Mouse (Mus musculus): ENCODE measurements around the gene Gm43518. TPM values are rescaled to one million over a fixed set of nuclear protein-coding genes. Genes with fewer than 3 reads are reported as not detected.

Gm43518 gene
- polyA plus RNA-seq (2015; fragmentation: Nextera tagmentation; extraction: Ambion mirVana) = 2.0 and 2.3 TPM in 2 replicates

- H3K27me3 ChIP-seq (ENCODE audit: control insufficient read depth, insufficient read depth, low read depth, low read length) = no peaks in the 10 kb centered on the region
- no peaks in the 10 kb centered on the region for H3K9me3 ChIP-seq (ENCODE audit: control insufficient read depth, low read length)
- H3K4me1 ChIP-seq (replicated peaks; ENCODE audit: control insufficient read depth, insufficient read depth, low read length) = peaks cover 4% of the 10 kb centered on the region
- H3K9ac ChIP-seq (ENCODE audit: low read length) = no peak within 1 kb of the TSS
- no peak within 1 kb of the TSS for H3K27ac ChIP-seq (ENCODE audit: low read length)
- H3K36me3 ChIP-seq (ENCODE audit: control insufficient read depth, insufficient read depth, low read length) = peaks cover 30% of the 10 kb centered on the region
- H3K4me3 ChIP-seq (ENCODE audit: low read length) = no peak within 1 kb of the TSS
- no peak for ATAC-seq (ENCODE audit: low read depth)
- H3K4me2 ChIP-seq (ENCODE audit: low read depth, low read length) = no peak within 1 kb of the TSS
- 90% methylated on average over 9 of the region's 9 CpGs for WGBS
These were observed at the start of gene Gm43518 for GRCm38 (mm10) chr5:123927118-123927517. TSS of gene Gm43518 (plus strand) at chr5:123927418.

- WGBS = 32% methylated on average over 14 of the region's 14 CpGs
- H3K4me2 ChIP-seq (ENCODE audit: low read depth, low read length) = peak overlapping the region; percentile 48
- no peak; the same call in 1 of the 2 replicates for ATAC-seq (ENCODE audit: low read depth)
- peak overlapping the region; percentile 44 for H3K9ac ChIP-seq (ENCODE audit: low read length)
- no peaks in the 10 kb centered on the region for H3K27me3 ChIP-seq (ENCODE audit: control insufficient read depth, insufficient read depth, low read depth, low read length)
- no peak overlapping the region; the same call in 1 of the 2 replicates for H3K4me3 ChIP-seq (ENCODE audit: low read length)
- no peak overlapping the region for H3K27ac ChIP-seq (ENCODE audit: low read length)
- peaks cover 25% of the 10 kb centered on the region for H3K4me1 ChIP-seq (replicated peaks; ENCODE audit: control insufficient read depth, insufficient read depth, low read length)
- no peaks in the 10 kb centered on the region for H3K9me3 ChIP-seq (ENCODE audit: control insufficient read depth, low read length)
- no peaks in the 10 kb centered on the region for H3K36me3 ChIP-seq (ENCODE audit: control insufficient read depth, insufficient read depth, low read length)
These were observed 49.2 kb upstream of the Gm43518 start for GRCm38 (mm10) chr5:123878056-123878455.

GRCm38 (mm10) chr5:123879928-123880327 is 47.3 kb upstream of the Gm43518 start, which contains the start of gene Hcar1:
TSS of gene Hcar1 (minus strand) at chr5:123880020.
- peak within 1 kb of the TSS; percentile 61 for H3K9ac ChIP-seq (ENCODE audit: low read length)
- peaks cover 25% of the 10 kb centered on the region for H3K4me1 ChIP-seq (replicated peaks; ENCODE audit: control insufficient read depth, insufficient read depth, low read length)
- H3K9me3 ChIP-seq (ENCODE audit: control insufficient read depth, low read length) = no peaks in the 10 kb centered on the region
- H3K4me3 ChIP-seq (ENCODE audit: low read length) = peak within 1 kb of the TSS; percentile 27
- no peaks in the 10 kb centered on the region for H3K27me3 ChIP-seq (ENCODE audit: control insufficient read depth, insufficient read depth, low read depth, low read length)
- H3K4me2 ChIP-seq (ENCODE audit: low read depth, low read length) = peak within 1 kb of the TSS; percentile 56
- no peaks in the 10 kb centered on the region for H3K36me3 ChIP-seq (ENCODE audit: control insufficient read depth, insufficient read depth, low read length)
- peak; percentile 78 for ATAC-seq (ENCODE audit: low read depth)
- whole genome bisulfite sequencing = 15% methylated on average over 12 of the region's 12 CpGs
- H3K27ac ChIP-seq (ENCODE audit: low read length) = peak within 1 kb of the TSS; percentile 64

GRCm38 (mm10) chr5:123880778-123881177 is 46.4 kb upstream of the Gm43518 start:
- H3K4me1 ChIP-seq (replicated peaks; ENCODE audit: control insufficient read depth, insufficient read depth, low read length) = peaks cover 25% of the 10 kb centered on the region
- no peak overlapping the region; the same call in 1 of the 2 replicates for H3K9ac ChIP-seq (ENCODE audit: low read length)
- ATAC-seq (ENCODE audit: low read depth) = no peak
- no peak overlapping the region for H3K27ac ChIP-seq (ENCODE audit: low read length)
- no peaks in the 10 kb centered on the region for H3K36me3 ChIP-seq (ENCODE audit: control insufficient read depth, insufficient read depth, low read length)
- no peaks in the 10 kb centered on the region for H3K27me3 ChIP-seq (ENCODE audit: control insufficient read depth, insufficient read depth, low read depth, low read length)
- no peaks in the 10 kb centered on the region for H3K9me3 ChIP-seq (ENCODE audit: control insufficient read depth, low read length)
- no peak overlapping the region for H3K4me3 ChIP-seq (ENCODE audit: low read length)
- no peak overlapping the region for H3K4me2 ChIP-seq (ENCODE audit: low read depth, low read length)
- whole genome bisulfite sequencing = 77% methylated on average over 7 of the region's 14 CpGs

- H3K9me3 ChIP-seq (ENCODE audit: control insufficient read depth, low read length) = no peaks in the 10 kb centered on the region
- WGBS = 72% methylated on average over 7 of the region's 7 CpGs
- no peak overlapping the region for H3K4me3 ChIP-seq (ENCODE audit: low read length)
- peaks cover 14% of the 10 kb centered on the region for H3K4me1 ChIP-seq (replicated peaks; ENCODE audit: control insufficient read depth, insufficient read depth, low read length)
- no peak overlapping the region for H3K9ac ChIP-seq (ENCODE audit: low read length)
- no peaks in the 10 kb centered on the region for H3K27me3 ChIP-seq (ENCODE audit: control insufficient read depth, insufficient read depth, low read depth, low read length)
- H3K4me2 ChIP-seq (ENCODE audit: low read depth, low read length) = no peak overlapping the region
- no peaks in the 10 kb centered on the region for H3K36me3 ChIP-seq (ENCODE audit: control insufficient read depth, insufficient read depth, low read length)
- no peak for ATAC-seq (ENCODE audit: low read depth)
- H3K27ac ChIP-seq (ENCODE audit: low read length) = no peak overlapping the region
These were observed 43.3 kb upstream of the Gm43518 start for GRCm38 (mm10) chr5:123883891-123884290.

GRCm38 (mm10) chr5:123884332-123884731 is 42.9 kb upstream of the Gm43518 start:
- no peak overlapping the region for H3K4me3 ChIP-seq (ENCODE audit: low read length)
- ATAC-seq (ENCODE audit: low read depth) = no peak

GRCm38 (mm10) chr5:123886365-123886764 is 40.9 kb upstream of the Gm43518 start:
- ATAC-seq (ENCODE audit: low read depth) = no peak
- Histone ChIP-seq H3K4me1 (replicated peaks; ENCODE audit: control insufficient read depth, insufficient read depth, low read length) (no peaks in the 10 kb centered on the region), H3K4me3 (ENCODE audit: low read length) (no peak overlapping the region), H3K36me3 (ENCODE audit: control insufficient read depth, insufficient read depth, low read length) (no peaks in the 10 kb centered on the region), H3K9ac (ENCODE audit: low read length) (no peak overlapping the region), H3K9me3 (ENCODE audit: control insufficient read depth, low read length) (no peaks in the 10 kb centered on the region), H3K27me3 (ENCODE audit: control insufficient read depth, insufficient read depth, low read depth, low read length) (no peaks in the 10 kb centered on the region), H3K27ac (ENCODE audit: low read length) (no peak overlapping the region), H3K4me2 (ENCODE audit: low read depth, low read length) (no peak overlapping the region)
- 39% methylated on average over 3 of the region's 3 CpGs for WGBS

More at GRCm38 (mm10) chr5:123884332-123884731, 42.9 kb upstream of the Gm43518 start:
- H3K4me1 ChIP-seq (replicated peaks; ENCODE audit: control insufficient read depth, insufficient read depth, low read length) = peaks cover 10% of the 10 kb centered on the region
- H3K27ac ChIP-seq (ENCODE audit: low read length) = no peak overlapping the region
- WGBS = 74% methylated on average over 10 of the region's 10 CpGs
- no peaks in the 10 kb centered on the region for H3K27me3 ChIP-seq (ENCODE audit: control insufficient read depth, insufficient read depth, low read depth, low read length)
- no peaks in the 10 kb centered on the region for H3K9me3 ChIP-seq (ENCODE audit: control insufficient read depth, low read length)
- no peaks in the 10 kb centered on the region for H3K36me3 ChIP-seq (ENCODE audit: control insufficient read depth, insufficient read depth, low read length)
- H3K4me2 ChIP-seq (ENCODE audit: low read depth, low read length) = no peak overlapping the region
- H3K9ac ChIP-seq (ENCODE audit: low read length) = no peak overlapping the region

- Histone ChIP-seq H3K36me3 (ENCODE audit: control insufficient read depth, insufficient read depth, low read length) (no peaks in the 10 kb centered on the region), H3K4me1 (replicated peaks; ENCODE audit: control insufficient read depth, insufficient read depth, low read length) (no peaks in the 10 kb centered on the region), H3K4me2 (ENCODE audit: low read depth, low read length) (no peak overlapping the region), H3K9ac (ENCODE audit: low read length) (no peak overlapping the region), H3K4me3 (ENCODE audit: low read length) (no peak overlapping the region), H3K9me3 (ENCODE audit: control insufficient read depth, low read length) (no peaks in the 10 kb centered on the region), H3K27me3 (ENCODE audit: control insufficient read depth, insufficient read depth, low read depth, low read length) (no peaks in the 10 kb centered on the region), H3K27ac (ENCODE audit: low read length) (no peak overlapping the region)
- 66% methylated on average over 2 of the region's 2 CpGs for WGBS
- no peak for ATAC-seq (ENCODE audit: low read depth)
These were observed 36.9 kb upstream of the Gm43518 start for GRCm38 (mm10) chr5:123890312-123890711.

- H3K36me3 ChIP-seq (ENCODE audit: control insufficient read depth, insufficient read depth, low read length) = no peaks in the 10 kb centered on the region
- no peak overlapping the region for H3K27ac ChIP-seq (ENCODE audit: low read length)
- H3K27me3 ChIP-seq (ENCODE audit: control insufficient read depth, insufficient read depth, low read depth, low read length) = no peaks in the 10 kb centered on the region
- 72% methylated on average over 5 of the region's 5 CpGs for WGBS
- H3K4me3 ChIP-seq (ENCODE audit: low read length) = no peak overlapping the region
- H3K4me1 ChIP-seq (replicated peaks; ENCODE audit: control insufficient read depth, insufficient read depth, low read length) = no peaks in the 10 kb centered on the region
- ATAC-seq (ENCODE audit: low read depth) = no peak
- H3K4me2 ChIP-seq (ENCODE audit: low read depth, low read length) = no peak overlapping the region
- no peak overlapping the region for H3K9ac ChIP-seq (ENCODE audit: low read length)
- no peaks in the 10 kb centered on the region for H3K9me3 ChIP-seq (ENCODE audit: control insufficient read depth, low read length)
These were observed 36.2 kb upstream of the Gm43518 start for GRCm38 (mm10) chr5:123890987-123891386.

- H3K4me3 ChIP-seq (ENCODE audit: low read length) = no peak overlapping the region
- no peak overlapping the region for H3K9ac ChIP-seq (ENCODE audit: low read length)
- H3K27ac ChIP-seq (ENCODE audit: low read length) = no peak overlapping the region
- no peaks in the 10 kb centered on the region for H3K9me3 ChIP-seq (ENCODE audit: control insufficient read depth, low read length)
- 35% methylated on average over 6 of the region's 6 CpGs for WGBS
- no peak; the same call in 1 of the 2 replicates for ATAC-seq (ENCODE audit: low read depth)
- no peak overlapping the region for H3K4me2 ChIP-seq (ENCODE audit: low read depth, low read length)
- H3K4me1 ChIP-seq (replicated peaks; ENCODE audit: control insufficient read depth, insufficient read depth, low read length) = no peaks in the 10 kb centered on the region
- H3K36me3 ChIP-seq (ENCODE audit: control insufficient read depth, insufficient read depth, low read length) = no peaks in the 10 kb centered on the region
- H3K27me3 ChIP-seq (ENCODE audit: control insufficient read depth, insufficient read depth, low read depth, low read length) = no peaks in the 10 kb centered on the region
These were observed 35.5 kb upstream of the Gm43518 start for GRCm38 (mm10) chr5:123891669-123892068.

All from lung, embryonic 16.5 days (tissue).